25 mouse cellular contexts compared by ENCODE assay signal in genomic region chr13:104029089-104029488, GRCm38 (mm10).
DNase-seq lines count a peak whose midpoint lies in the region; ATAC-seq and TF ChIP-seq lines count a peak whose summit lies in the region.
"Had no signal": no experiment of that assay in that cellular context is flagged by ENCODE, and none has a peak within 500 bp of the region (broad histone marks: within the 10 kb centered on the region; RNA-seq: fewer than 3 reads in every experiment).

No protein-coding gene starts in this region.

- TF ChIP-seq CTCF in kidney, adult 2 months (conservative IDR thresholded peaks at IDR 0.05; ENCODE audit: insufficient read depth, insufficient read length, low read depth, low read length) = no peak

- no peaks in the 10 kb centered on the region for H3K9me3 ChIP-seq in kidney, embryonic 14.5 days (ENCODE audit: control insufficient read depth, low read length)
- H3K9me3 ChIP-seq in intestine, embryonic 15.5 days = no peaks in the 10 kb centered on the region
- H3K9me3 ChIP-seq: embryonic facial prominence, embryonic 13.5 days; forebrain, embryonic 12.5 days; limb, embryonic 13.5 days; neural tube, embryonic 12.5 days had no signal

- H3K36me3 ChIP-seq in kidney, adult 2 months (ENCODE audit: control insufficient read depth, insufficient read depth, low read length) = no peaks in the 10 kb centered on the region
- H3K36me3 ChIP-seq in kidney, embryonic 14.5 days (ENCODE audit: control insufficient read depth, insufficient read depth, low read length) = no peaks in the 10 kb centered on the region
- no peaks in the 10 kb centered on the region for H3K36me3 ChIP-seq in intestine, embryonic 15.5 days
- H3K36me3 ChIP-seq: embryonic facial prominence, embryonic 13.5 days; forebrain, embryonic 12.5 days; limb, embryonic 13.5 days; neural tube, embryonic 12.5 days had no signal

- peak; percentile 75 for DNase-seq in kidney, adult 2 months
- peak; percentile 26 for DNase-seq in kidney, postnatal 10 days
- no peak for DNase-seq in lung, postnatal 36 days
- DNase-seq in adrenal gland, postnatal 4 days (ENCODE audit: low spot score in 2 of 2) = no peak
- no peak for DNase-seq in adrenal gland, adult 2 months
- DNase-seq: adrenal gland, postnatal 36 days; cerebellum, adult 11 months; cerebellum, postnatal 10 days; embryo, embryonic 11 days; gastrocnemius, postnatal 36 days; heart, postnatal 36 days; lung, adult 2 months; lung, postnatal 14 days; midbrain, embryonic 14.5 days; right cerebral cortex, postnatal 4 days had no signal

- no peak for TF ChIP-seq POLR2A in kidney, adult 2 months (IDR thresholded peaks at IDR 0.05; ENCODE audit: low read depth, low read length)

- ATAC-seq in kidney, embryonic 14.5 days (ENCODE audit: low FRiP score, low TSS enrichment) = no peak
- ATAC-seq in intestine, embryonic 15.5 days = peak; percentile 94
- peak; percentile 32; the same call in 1 of the 2 replicates for ATAC-seq in megakaryocyte-erythroid progenitor cell, adult 5-6 weeks (replicated peaks; ENCODE audit: low FRiP score, low TSS enrichment, poor library complexity, severe bottlenecking)
- ATAC-seq: inflammation-experienced regulatory T-cells, adult 6 months had no signal

- H3K4me1 ChIP-seq in kidney, adult 2 months (ENCODE audit: control insufficient read depth, insufficient read depth, low read length) = peaks cover 20% of the 10 kb centered on the region
- H3K4me1 ChIP-seq in kidney, embryonic 14.5 days (ENCODE audit: control insufficient read depth, insufficient read depth, low read length) = peaks cover 12% of the 10 kb centered on the region
- H3K4me1 ChIP-seq in intestine, embryonic 15.5 days (replicated peaks) = peaks cover 27% of the 10 kb centered on the region

- H3K9ac ChIP-seq in kidney, embryonic 14.5 days (ENCODE audit: low read depth, low read length) = no peak overlapping the region
- no peak overlapping the region for H3K9ac ChIP-seq in intestine, embryonic 15.5 days
- H3K9ac ChIP-seq: embryonic facial prominence, embryonic 13.5 days; forebrain, embryonic 12.5 days; hindbrain, embryonic 14.5 days; limb, embryonic 13.5 days; neural tube, embryonic 12.5 days had no signal

- no peaks in the 10 kb centered on the region for H3K27me3 ChIP-seq in kidney, adult 2 months (replicated peaks; ENCODE audit: control insufficient read depth, insufficient read depth, low read length)
- H3K27me3 ChIP-seq in kidney, embryonic 14.5 days (ENCODE audit: control insufficient read depth, insufficient read depth, low read length) = no peaks in the 10 kb centered on the region
- no peaks in the 10 kb centered on the region for H3K27me3 ChIP-seq in intestine, embryonic 15.5 days (replicated peaks)
- H3K27me3 ChIP-seq: embryonic facial prominence, embryonic 13.5 days; forebrain, embryonic 12.5 days had no signal

- H3K4me2 ChIP-seq in kidney, embryonic 14.5 days (replicated peaks; ENCODE audit: low read depth, low read length) = no peak overlapping the region
- peak overlapping the region; percentile 13; the same call in 1 of the 2 replicates for H3K4me2 ChIP-seq in intestine, embryonic 15.5 days (replicated peaks)
- H3K4me2 ChIP-seq: embryonic facial prominence, embryonic 13.5 days; forebrain, embryonic 12.5 days; hindbrain, embryonic 14.5 days; limb, embryonic 13.5 days; neural tube, embryonic 12.5 days had no signal

- no peak overlapping the region for H3K4me3 ChIP-seq in kidney, adult 2 months (ENCODE audit: insufficient read depth, low read depth, low read length)
- H3K4me3 ChIP-seq in kidney, embryonic 14.5 days (ENCODE audit: low read length) = no peak overlapping the region
- no peak overlapping the region for H3K4me3 ChIP-seq in intestine, embryonic 15.5 days (replicated peaks)
- H3K4me3 ChIP-seq: embryonic facial prominence, embryonic 13.5 days; erythroblast, embryonic 14.5 days; forebrain, embryonic 12.5 days; limb, embryonic 13.5 days; neural tube, embryonic 12.5 days had no signal

- 51% methylated on average over 5 of the region's 5 CpGs for WGBS in kidney, adult 2 months
- 87% methylated on average over 5 of the region's 5 CpGs for WGBS in kidney, embryonic 14.5 days
- WGBS in intestine, embryonic 15.5 days = 52% methylated on average over 5 of the region's 5 CpGs

- H3K27ac ChIP-seq in kidney, adult 2 months (ENCODE audit: insufficient read depth, low read depth, low read length) = no peak overlapping the region
- no peak overlapping the region for H3K27ac ChIP-seq in kidney, embryonic 14.5 days (ENCODE audit: low read depth, low read length)
- peak overlapping the region; percentile 90 for H3K27ac ChIP-seq in intestine, embryonic 15.5 days
- H3K27ac ChIP-seq: embryonic facial prominence, embryonic 13.5 days; forebrain, embryonic 12.5 days; hindbrain, embryonic 14.5 days; limb, embryonic 13.5 days; neural tube, embryonic 12.5 days had no signal

Comparison
In these comparisons a context has a peak if more than half of its experiments do, and no peak if none do; other contexts are left out.
1. DNase-seq: peak in kidney, adult 2 months (single experiment) and kidney, postnatal 10 days (single experiment); none in lung, postnatal 36 days (single experiment), adrenal gland, postnatal 4 days (0 of 2) and adrenal gland, adult 2 months (single experiment).